ENCODE assay signal across 26 mouse cellular contexts in the genomic region with DNA sequence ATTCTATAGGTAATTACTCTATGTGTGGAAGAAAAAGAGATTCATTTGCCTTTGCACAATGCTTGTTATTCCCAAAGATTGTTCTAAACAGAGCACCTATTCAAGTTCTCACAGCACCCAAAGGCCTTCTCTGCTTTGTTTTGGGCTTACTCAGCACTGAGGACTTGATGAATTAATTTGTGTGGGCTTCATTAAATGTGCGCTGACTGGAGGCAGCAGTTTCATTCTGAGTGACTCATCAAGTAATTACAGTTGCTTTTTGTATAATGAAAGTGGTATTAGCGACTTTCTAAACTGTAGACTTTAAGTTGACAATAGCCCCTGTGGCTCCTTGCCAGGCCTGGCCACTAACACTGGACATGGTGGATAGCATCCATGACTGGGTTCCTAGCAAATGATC.
DNase-seq lines count a peak whose midpoint lies in the region; ATAC-seq and TF ChIP-seq lines count a peak whose summit lies in the region.
"Had no signal": no experiment of that assay in that cellular context is flagged by ENCODE, and none has a peak within 500 bp of the region (broad histone marks: within the 10 kb centered on the region; RNA-seq: fewer than 3 reads in every experiment).

No protein-coding gene starts in this region.

- H3K4me1 ChIP-seq in olfactory bulb, adult 2 months (ENCODE audit: control insufficient read depth, insufficient read depth, low read length), result no peaks in the 10 kb centered on the region
- H3K4me1 ChIP-seq in kidney, embryonic 15.5 days, result no peaks in the 10 kb centered on the region
- H3K4me1 ChIP-seq: embryonic facial prominence, embryonic 10.5 days; embryonic facial prominence, embryonic 13.5 days; forebrain, embryonic 12.5 days; hindbrain, embryonic 13.5 days; intestine, embryonic 15.5 days had no signal

- H3K36me3 ChIP-seq in kidney, embryonic 15.5 days, result no peaks in the 10 kb centered on the region
- H3K36me3 ChIP-seq: embryonic facial prominence, embryonic 10.5 days; embryonic facial prominence, embryonic 13.5 days; forebrain, embryonic 12.5 days; hindbrain, embryonic 13.5 days; intestine, embryonic 15.5 days had no signal

- DNase-seq in left cerebral cortex, adult 11 months (ENCODE audit: low spot score), result peak; percentile 1
- DNase-seq in left cerebral cortex, adult 9 months (ENCODE audit: low spot score in 2 of 2), result no peak
- DNase-seq in brain, adult 2 months (ENCODE audit: low read depth, low spot score), result peak; percentile 59
- DNase-seq in spleen, postnatal 14 days (ENCODE audit: low spot score in 2 of 2), result no peak
- DNase-seq: adrenal gland, adult 8-10 months; adrenal gland, postnatal 25 days; cerebellum, adult 11 months; cerebellum, adult 2 months; cerebellum, adult 9-11 months; embryo, embryonic 11 days; gastrocnemius, adult 2 months; gastrocnemius, postnatal 14 days; heart, adult 11 months had no signal

- H3K4me3 ChIP-seq in olfactory bulb, adult 2 months (ENCODE audit: insufficient read depth, low read depth, low read length), result no peak overlapping the region
- H3K4me3 ChIP-seq in kidney, embryonic 15.5 days (replicated peaks), result no peak overlapping the region
- H3K4me3 ChIP-seq: embryonic facial prominence, embryonic 10.5 days; embryonic facial prominence, embryonic 13.5 days; erythroblast, embryonic 14.5 days; forebrain, embryonic 12.5 days; gastrocnemius, adult 2 months; hindbrain, embryonic 13.5 days; intestine, embryonic 15.5 days had no signal

- H3K9me3 ChIP-seq in kidney, embryonic 15.5 days (replicated peaks), result no peaks in the 10 kb centered on the region; the same call in 1 of the 2 replicates
- H3K9me3 ChIP-seq: embryonic facial prominence, embryonic 10.5 days; embryonic facial prominence, embryonic 13.5 days; forebrain, embryonic 12.5 days; hindbrain, embryonic 13.5 days; intestine, embryonic 15.5 days had no signal

- no peaks in the 10 kb centered on the region for H3K27me3 ChIP-seq in kidney, embryonic 15.5 days
- H3K27me3 ChIP-seq: embryonic facial prominence, embryonic 13.5 days; forebrain, embryonic 12.5 days; hindbrain, embryonic 13.5 days; intestine, embryonic 15.5 days had no signal

- 15% methylated on average over 2 of the region's 2 CpGs for WGBS in olfactory bulb, adult 2 months
- 81% methylated on average over 2 of the region's 2 CpGs for WGBS in kidney, embryonic 15.5 days

- 0 out of 2 replicates have a peak overlapping the region, but pooled peaks have one; percentile 4 for H3K27ac ChIP-seq in olfactory bulb, adult 2 months (ENCODE audit: insufficient read depth, low read depth, low read length)
- H3K27ac ChIP-seq in kidney, embryonic 15.5 days, result no peak overlapping the region
- H3K27ac ChIP-seq: embryonic facial prominence, embryonic 10.5 days; embryonic facial prominence, embryonic 13.5 days; forebrain, embryonic 12.5 days; gastrocnemius, adult 2 months; hindbrain, embryonic 13.5 days; intestine, embryonic 15.5 days had no signal

- no peak for TF ChIP-seq CTCF in olfactory bulb, adult 2 months (IDR thresholded peaks at IDR 0.05; ENCODE audit: insufficient read depth, low read depth, low read length)

- TF ChIP-seq POLR2A in olfactory bulb, adult 2 months (IDR thresholded peaks at IDR 0.05; ENCODE audit: insufficient read depth, low read depth, low read length), result no peak

- H3K9ac ChIP-seq in kidney, embryonic 15.5 days, result no peak overlapping the region
- H3K9ac ChIP-seq: embryonic facial prominence, embryonic 13.5 days; forebrain, embryonic 12.5 days; hindbrain, embryonic 13.5 days; intestine, embryonic 15.5 days had no signal

- H3K4me2 ChIP-seq in kidney, embryonic 15.5 days, result no peak overlapping the region
- H3K4me2 ChIP-seq: embryonic facial prominence, embryonic 13.5 days; forebrain, embryonic 12.5 days; heart, embryonic 11.5 days; hindbrain, embryonic 13.5 days; intestine, embryonic 15.5 days had no signal

- no peak for ATAC-seq in kidney, embryonic 15.5 days (replicated peaks; ENCODE audit: low FRiP score)
- ATAC-seq: activated CD4-positive, CD25-positive, alpha-beta regulatory T cell, adult 4 months; CD4-positive, CD25-positive, alpha-beta regulatory T cell, adult 4 months; forebrain, embryonic 16.5 days; hindbrain, embryonic 16.5 days; intestine, embryonic 15.5 days had no signal

Comparison
In these comparisons a context has a peak if more than half of its experiments do, and no peak if none do; other contexts are left out.
1. DNase-seq: peak in left cerebral cortex, adult 11 months (single experiment) and brain, adult 2 months (single experiment); none in left cerebral cortex, adult 9 months (0 of 2) and spleen, postnatal 14 days (0 of 2).